Mouse (Mus musculus): ENCODE results near the gene Cfap57.
"Not testable (repeated sequence)": the region's sequence is repeated elsewhere in the genome, so short reads cannot be mapped to it uniquely, and the experiment has no call there.

The Cfap57 gene

DNA sequence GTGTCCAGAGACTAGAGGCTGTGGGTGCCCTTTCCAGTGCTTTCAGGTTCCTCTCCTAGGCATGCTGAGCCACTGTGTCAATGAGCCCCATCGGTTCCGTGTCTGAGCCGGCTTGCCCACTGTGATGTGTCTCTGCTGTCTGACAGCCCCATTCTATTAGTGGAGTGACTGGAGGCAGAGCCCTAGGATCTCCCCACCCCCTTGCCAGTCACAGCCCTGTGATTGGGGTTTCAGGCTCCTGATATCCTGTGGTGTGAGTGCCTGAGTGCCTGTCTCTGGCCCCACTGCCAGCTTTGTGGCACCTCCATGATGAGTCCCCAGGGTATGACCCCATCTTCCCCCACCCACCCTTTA lies 55.7 kb downstream of the Cfap57 start:
- in situ Hi-C loops (cut with MboI, MseI) = no loop called here

DNA sequence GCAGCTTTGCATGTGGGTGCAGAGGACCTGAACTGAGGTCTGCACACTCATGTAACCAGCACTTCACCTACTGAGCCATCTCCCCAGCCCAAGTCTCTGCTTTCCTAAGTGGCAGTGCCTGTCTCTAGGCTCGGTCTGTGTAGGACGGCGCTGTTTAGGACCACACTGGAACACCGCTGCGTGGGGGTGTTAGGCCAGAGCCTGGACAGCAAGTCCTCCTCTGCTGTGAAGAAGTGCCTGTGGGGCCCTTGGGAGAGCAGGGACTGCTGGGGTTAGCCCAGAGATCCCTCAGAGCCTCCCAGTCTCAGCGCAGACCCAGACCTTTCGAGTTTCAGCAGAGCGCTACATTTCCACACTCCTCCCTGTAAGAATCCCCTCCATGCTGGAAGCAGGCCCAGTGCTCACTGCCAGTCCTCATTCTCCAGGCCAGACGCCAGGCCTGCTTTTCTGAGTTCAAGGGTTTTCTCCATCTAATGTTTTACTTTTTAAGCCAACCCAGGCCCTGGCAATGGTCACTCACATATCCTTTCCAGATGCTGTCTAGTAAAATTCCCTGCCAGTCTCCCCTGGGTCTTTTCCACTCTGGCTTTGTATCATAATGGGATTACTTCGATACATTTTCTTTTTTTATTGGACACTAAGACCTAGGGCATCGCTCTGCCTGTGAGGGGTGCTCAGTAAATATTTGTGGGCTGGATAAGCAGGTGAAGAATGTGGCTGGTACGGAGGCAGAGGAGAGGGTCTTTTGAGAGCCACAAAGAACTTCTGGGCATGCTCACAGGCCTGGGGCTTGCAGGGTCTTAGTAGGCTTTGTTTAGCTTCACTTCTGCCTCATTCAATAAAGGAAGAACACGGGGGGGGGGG lies 56.3 kb downstream of the Cfap57 start:
- in situ Hi-C loops (cut with MboI, MseI) = no loop called here

- in situ Hi-C loops (cut with MboI, MseI) = no loop called here
Observed at GRCm38 (mm10) chr4:118553039-118553649, 67.4 kb downstream of the Cfap57 start.

DNA sequence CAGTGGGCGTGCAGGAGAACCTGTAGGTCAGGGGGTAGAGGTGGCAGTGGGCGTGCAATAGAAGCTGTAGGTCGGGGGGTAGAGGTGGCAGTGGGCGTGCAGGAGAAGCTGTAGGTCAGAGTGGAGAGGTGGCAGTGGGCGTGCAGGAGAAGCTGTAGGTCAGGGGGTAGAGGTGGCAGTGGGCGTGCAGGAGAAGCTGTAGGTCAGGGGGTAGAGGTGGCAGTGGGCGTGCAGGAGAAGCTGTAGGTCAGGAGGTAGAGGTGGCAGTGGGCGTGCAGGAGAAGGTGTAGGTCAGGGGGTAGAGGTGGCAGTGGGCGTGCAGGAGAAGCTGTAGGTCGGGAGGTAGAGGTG lies 72.5 kb downstream of the Cfap57 start:
- in situ Hi-C loops (cut with MboI, MseI) = not testable (repeated sequence)

- in situ Hi-C loops (cut with MboI, MseI) = not testable (repeated sequence)
Observed at GRCm38 (mm10) chr4:118547424-118548129, 73.0 kb downstream of the Cfap57 start.

DNA sequence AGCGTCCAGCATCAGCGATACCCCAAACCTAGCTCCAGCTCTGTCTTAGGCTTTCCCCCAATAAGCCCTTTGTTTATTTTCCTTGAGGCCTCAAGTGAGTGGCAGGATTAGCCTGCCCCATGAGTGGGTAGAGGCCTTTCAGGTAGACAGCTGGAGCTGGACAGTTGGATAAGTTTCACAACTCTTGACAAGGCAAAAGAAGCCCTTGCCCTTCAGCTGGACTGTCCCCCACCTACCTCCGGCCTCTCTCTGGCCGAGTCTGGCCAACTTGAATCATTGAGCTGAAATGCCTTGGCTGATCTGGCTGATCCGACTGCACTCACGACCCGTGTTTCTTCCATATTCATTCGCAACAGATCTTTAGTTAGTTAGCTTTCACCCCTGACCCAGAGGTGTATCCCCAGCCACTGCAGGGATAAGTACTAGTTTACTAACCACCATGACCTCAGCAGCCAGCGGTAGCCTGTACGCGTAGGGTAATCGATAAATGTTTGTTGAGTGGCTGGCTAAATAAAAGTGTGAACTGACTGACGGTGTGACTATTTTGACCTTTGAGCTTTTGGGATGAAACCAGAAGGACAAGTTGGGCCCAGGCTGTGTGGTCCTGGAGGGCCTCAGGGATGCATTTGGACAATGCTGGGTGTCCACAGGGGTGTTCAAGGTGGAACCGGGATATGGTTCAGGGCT lies 76.0 kb downstream of the Cfap57 start:
- in situ Hi-C loops (cut with MboI, MseI) = no loop called here

GRCm38 (mm10) chr4:118543592-118544260 lies 76.9 kb downstream of the Cfap57 start, which contains the start of gene Tmem125:
Tmem125 (minus strand) TSS chr4:118544044.
- in situ Hi-C loops (cut with MboI, MseI) = no loop called here

- in situ Hi-C loops (cut with MboI, MseI) = no loop called here
Observed at GRCm38 (mm10) chr4:118543158-118543530, 77.4 kb downstream of the Cfap57 start.

DNA sequence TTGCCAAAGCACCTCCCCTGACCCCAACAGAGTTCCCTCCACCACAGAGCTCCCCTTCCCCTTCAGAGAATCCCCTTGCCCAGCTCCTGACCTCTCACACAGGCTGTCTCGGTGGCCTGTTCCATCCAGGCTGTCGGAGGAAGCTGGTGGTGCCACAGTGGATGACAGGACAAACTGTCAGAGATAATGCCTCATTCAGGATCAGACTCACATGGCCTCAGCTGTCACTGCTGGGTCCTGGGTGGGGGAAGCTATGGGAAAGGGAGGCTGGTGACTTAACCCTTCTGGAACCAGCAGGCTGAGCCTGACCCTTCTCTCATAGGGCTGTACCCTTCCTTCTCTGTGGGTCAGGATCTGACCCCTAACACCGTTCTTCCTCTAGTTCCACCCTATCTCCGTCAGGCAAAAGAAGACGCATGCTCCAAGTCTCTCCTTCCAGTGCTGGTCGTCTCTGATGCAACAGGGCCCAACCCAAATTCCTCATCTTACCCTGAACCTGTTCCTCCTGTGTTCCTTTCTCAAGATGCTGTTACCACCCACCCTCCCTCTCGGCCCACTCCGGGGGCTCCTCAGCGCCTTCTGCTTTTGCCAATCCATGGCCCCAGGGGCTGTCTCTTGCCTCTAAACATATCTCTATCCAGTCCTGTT lies 77.9 kb downstream of the Cfap57 start:
- in situ Hi-C loops (cut with MboI, MseI) = no loop called here

DNA sequence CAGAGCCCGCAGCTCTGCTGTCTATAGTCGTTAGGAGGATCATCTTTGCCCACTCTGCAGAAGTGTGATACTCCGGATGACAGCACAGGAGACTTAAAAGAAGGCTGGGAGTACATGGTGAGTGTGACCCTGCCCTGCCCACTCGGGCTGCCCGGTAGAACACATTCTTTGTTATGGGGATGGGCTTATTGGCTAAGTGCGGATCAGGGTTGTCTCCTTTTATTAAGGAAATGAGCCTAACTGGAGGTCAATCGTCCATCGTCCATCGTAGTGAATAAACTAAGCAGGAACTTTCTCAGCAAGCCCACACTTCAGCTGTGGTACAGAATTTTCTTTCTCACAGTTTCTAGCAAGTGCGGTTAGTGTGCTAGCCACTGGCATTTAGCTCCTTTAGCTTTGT lies 80.7 kb downstream of the Cfap57 start:
- in situ Hi-C loops (cut with MboI, MseI) = no loop called here

DNA sequence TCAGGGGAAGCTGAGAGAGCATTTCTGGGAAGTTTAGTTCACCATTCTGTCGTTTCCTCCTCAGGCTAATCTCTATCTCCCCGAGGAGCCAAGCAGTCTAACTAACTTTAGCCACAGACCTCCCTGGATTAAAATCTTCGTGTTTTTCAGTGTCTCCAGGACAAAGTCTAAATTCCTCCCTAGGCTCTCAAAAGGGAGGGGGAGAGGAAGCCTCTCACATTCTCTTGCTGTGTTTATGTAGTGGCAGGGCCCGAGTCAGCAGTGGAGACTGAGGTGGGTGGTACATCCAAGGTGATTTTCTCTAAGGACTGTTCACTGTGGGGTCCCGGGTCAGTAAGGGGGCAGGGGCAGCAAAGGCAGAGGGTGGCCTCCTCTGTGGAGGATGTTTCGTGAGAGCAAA lies 82.8 kb downstream of the Cfap57 start:
- in situ Hi-C loops (cut with MboI, MseI) = no loop called here

DNA sequence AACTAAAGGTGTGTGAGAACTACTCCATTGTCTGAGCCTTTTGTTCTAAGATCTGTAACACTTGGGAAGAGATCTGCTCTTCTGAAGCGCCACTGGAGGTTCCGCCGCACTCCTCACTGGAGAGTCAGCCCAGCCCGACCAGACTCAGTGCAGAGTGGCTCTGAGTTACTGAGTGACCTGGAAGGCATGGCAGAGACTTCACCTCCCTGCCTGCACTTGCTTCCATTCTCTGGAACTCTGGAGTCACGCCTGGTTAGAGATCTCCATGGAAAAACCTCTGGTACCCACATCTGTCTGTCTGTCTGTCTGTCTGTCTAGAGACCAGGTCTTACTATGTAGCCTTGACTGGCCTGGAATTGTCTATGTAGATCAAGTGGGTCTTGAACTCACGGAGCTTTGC lies 85.0 kb downstream of the Cfap57 start:
- in situ Hi-C loops (cut with MboI, MseI) = no loop called here

DNA sequence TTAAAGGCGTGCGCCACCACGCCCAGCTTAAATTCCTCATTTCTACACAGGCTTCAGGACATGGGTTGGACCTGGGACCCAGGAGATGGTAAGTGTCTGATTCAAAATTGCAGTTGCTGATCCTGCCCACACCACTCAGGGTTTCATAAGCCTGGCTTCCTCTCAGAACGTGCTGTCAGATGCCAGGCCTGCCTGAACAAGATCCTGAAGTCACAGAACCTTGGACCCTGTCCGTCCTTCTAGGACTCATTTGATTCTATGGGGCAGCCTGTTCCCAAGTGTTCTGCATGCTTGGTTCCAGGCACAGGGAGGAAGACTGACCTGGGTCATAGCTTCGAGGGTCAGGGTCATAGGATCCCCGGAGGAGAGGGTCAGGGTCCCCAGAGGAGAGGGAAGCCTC lies 87.0 kb downstream of the Cfap57 start:
- in situ Hi-C loops (cut with MboI, MseI) = no loop called here

DNA sequence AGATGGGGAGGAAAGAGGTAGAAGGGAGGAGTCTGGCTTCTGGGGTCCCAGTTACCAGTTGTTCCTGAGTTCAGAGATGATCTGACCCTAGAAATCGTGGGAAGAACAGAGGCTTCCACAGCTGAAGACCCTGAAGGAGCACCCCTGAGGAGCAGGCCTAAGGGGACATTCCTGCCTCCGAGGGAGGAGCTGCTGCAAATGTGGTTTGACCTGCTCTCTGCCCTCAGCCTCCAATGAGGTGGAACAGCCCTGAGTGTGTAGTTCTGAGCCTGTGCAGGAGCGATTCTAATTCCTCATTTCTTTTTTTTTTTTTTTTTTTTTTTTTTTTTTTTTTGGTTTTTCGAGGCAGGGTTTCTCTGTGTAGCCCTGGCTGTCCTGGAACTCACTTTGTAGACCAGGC lies 87.4 kb downstream of the Cfap57 start:
- in situ Hi-C loops (cut with MboI, MseI) = no loop called here

DNA sequence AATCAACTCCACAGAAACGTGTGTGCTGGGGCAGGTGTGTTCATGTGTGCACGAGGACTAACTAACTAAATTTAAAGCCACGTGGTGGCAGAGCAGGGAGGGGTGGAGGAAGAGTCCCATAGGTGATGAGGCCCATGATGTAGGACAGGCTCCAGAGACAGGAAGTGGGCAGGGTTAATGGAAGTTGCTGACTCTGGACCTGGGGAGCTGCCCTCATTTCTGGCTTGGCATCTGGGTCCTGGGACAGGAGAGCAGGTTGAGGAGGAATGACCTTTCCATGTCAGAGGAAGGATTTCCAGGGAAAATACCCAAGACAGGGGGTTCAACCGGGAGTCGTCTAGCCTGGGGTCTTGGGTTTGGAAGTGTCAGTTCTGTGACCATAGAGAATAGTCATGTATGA lies 87.9 kb downstream of the Cfap57 start:
- in situ Hi-C loops (cut with MboI, MseI) = no loop called here

DNA sequence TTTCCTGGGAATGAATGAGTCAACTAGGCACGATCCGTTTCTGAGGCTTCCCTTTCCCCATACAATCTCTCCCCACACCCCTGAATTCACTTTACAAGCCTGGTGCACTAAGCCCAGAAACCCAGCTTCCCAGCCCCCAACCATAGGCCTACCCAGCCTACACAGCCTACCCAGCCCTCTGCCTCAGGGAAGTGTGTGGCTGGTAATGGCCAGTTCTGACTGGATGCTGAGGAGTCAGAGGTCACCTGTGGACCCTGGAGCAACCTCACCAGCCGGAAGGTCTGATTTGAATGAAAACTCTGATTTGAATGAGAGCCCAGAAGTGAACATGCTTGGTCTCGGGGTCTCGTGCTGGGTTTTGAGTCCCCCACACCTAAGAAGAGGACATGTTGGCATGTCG lies 92.9 kb downstream of the Cfap57 start:
- in situ Hi-C loops (cut with MboI, MseI) = no loop called here

- in situ Hi-C loops (cut with MboI, MseI) = no loop called here
Observed at GRCm38 (mm10) chr4:118527335-118527681, 93.3 kb downstream of the Cfap57 start.

DNA sequence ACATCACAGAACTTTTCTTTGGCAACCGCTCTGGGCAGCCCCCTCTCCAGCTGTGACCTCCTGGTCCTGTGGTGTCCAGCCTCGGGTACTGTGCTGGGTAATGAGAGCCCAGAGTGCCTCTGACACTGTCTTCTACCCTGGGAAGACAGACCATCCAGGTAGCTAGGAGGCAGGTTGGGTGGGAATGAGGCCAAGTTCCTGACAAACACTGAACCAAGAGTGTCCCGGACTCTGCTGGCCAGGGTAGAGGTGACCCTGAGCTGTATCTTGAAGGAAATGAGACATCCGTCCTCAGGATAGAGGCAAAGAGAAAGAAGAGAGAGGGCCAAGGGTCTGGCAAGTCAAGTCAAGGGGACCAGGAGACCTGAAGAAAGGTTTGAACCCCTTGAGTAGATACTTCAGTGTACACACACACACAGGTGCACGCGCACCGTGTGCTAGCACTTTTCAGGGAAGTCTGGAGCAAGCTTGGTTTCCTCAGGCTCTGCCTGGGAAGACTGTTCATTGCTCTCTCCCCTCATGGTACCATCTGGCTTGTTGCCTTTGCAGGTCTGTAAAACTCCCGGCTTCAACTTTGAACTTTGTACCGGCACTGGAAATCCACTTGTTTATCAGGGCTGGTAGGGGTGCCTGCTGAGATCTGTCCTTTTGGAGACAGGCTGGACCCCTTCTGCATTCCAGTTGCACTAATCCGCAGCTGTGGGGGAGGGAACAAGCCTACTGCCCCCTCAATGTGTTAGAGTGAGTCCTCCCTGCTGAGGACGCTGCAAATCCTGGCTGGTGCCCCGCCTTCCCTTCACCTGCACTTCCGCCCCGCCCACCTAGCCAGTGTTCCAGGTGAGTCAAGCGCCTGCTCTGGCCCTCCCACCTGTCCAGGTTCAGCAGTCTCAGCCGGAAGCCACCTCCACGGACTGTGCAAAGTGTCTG lies 93.9 kb downstream of the Cfap57 start, which contains the start of gene 2610528J11Rik:
TSS of gene 2610528J11Rik (plus strand) at position 592 of the 927 bp plus-strand sequence.
- in situ Hi-C loops (cut with MboI, MseI) = no loop called here

DNA sequence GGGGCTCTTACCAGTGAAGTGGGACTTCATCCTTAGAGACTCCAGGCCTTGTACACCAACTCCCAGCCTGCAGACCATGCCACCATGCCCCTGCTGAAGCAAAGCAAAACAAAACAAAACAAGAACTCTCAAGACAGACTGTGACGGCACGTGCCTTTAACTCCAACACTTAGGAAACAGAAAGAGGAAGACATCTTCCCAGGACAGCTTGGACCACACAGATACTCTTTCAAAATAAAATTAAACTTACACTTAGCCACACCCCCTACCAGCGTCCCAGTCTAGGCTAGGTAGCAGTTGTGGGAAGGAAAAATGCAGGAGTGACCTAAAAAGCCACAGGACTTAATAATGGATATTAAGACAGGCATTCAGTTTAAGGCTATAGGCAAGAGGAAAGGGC lies 94.8 kb downstream of the Cfap57 start:
- in situ Hi-C loops (cut with MboI, MseI) = no loop called here

DNA sequence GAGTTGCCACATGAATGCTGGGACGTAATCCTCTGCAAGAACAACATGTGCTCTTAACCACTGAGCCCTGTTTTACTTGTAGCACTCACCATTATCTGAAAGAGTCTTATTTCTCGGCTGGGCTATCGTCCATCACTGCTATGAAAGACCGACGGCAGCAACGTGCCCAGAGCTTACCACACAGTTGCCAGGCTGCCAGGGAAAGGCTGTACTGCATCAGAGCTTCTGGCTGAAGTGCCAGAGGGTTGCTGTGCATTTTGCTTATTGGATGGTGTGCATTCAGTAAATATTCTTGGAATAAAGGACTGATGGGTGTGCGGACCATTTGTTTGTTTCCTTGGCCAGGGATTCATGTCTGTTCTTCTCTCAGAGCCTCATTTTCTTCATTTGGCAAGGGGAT lies 96.6 kb downstream of the Cfap57 start:
- in situ Hi-C loops (cut with MboI, MseI) = no loop called here
